Mouse (Mus musculus): Measurements from ENCODE around the gene Syne4.

Gene Syne4

DNA sequence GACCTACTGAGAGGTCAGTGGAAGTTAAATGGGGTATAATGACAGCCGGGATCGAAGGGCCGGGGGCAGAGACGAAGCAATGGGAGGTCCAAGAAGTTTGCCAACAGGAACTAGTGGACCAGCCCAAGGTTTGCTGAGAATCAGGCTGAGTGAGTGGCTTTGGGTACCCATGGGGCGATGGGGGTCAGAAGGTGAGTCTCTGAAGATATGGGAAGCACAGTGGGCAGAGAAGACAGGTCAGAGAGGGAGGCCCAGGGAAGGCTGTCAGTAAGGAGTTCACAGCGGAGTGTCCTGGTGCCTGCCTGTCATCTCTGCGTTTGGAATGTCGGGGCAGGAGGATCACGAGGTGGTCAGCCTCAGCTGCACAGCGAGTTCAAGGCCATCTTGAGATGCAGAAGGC, 13.8 kb downstream of the Syne4 start:
- no peak for DNase-seq (ENCODE audit: low read depth, low spot score)

DNA sequence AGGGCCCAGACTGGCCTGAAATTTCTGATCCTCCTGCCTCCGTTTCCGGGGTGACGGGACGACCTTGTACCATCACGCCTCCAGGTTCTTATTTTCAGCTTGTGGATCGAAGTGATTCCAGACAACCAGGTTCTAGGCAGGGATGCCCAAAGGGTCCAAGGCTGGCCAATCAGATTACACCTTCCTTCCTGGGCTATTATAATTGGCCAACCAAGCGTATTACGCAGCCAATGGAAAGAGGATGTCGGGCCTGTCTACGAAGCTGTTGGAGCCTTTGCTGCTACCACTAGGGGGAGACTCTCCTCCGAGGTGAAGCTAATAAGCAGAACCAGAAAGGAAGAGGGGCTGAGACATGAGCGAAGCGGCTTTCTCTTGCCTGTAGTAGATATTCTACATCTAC, 17.3 kb downstream of the Syne4 start:
- peak; percentile 98 for DNase-seq (ENCODE audit: low read depth, low spot score)

DNA sequence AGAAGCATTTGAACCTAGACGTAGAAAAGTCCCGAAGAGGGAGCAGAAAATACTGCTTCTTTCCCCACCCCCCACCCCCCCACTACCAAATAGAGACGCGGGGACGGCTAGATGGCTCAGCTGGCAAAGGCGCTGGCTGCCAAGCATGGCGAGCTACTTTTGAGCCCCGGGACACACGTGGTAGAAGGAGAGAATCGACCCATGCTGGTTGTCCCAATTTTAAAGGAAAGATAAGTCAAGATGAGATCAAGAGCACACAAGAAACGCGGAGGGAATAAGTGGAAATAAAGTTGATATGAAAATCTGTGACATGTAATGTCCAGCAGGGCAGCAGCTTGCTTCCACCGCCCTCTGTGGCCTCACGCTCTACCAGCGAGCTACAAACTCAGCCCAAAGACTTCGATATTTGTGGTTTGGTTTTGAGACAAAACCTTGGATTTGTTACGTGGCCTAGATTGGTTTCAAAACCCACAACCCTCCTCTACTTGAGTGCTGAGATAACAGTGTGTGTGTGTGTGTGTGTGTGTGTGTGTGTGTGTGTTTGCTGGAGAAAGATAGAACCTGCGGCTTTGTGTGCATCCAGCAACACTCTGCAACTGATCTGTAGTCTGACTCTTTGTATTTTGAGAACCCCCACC, 18.1 kb downstream of the Syne4 start:
- DNase-seq (ENCODE audit: low read depth, low spot score) = no peak

DNA sequence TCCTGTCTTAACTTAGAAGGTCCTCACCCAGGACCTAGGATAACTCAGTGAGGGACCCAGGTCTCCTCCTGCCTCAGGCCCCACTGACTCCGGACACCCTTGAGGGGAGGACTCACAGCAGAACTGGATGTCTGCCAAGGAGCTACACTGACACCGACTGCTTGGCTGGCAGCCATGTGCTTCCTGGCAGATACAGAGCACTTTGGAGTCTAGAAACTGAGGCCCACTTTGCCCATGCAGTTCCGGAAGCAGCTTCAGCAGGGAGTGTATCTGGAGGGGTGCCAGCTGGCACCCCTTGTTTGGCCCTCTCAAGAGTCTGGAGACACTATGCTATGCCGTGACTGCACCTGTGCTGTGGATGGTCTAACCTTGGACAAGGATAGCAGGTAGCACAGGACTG, 18.8 kb downstream of the Syne4 start:
- no peak for DNase-seq (ENCODE audit: low read depth, low spot score)

DNA sequence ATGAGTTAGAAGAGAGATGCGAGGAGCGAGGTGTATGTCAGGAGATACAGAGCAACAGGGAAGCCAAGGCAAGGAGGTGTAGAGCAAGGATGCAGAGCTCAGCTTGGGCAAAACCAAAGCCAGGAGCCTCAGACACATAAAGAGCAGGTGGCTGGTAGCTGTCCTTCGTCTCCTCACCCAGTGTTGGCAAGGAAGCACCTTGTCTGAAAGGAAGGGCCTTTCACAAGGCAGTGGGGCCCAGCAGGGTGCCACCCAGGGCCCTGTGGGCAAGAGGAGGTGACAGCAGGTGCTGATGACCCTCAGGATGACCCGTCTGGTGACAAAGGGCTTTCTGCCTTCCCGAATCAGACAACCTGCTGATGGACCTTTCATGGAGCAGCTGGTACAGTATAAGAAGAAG, 20.0 kb downstream of the Syne4 start:
- no peak for DNase-seq (ENCODE audit: low read depth, low spot score)

DNA sequence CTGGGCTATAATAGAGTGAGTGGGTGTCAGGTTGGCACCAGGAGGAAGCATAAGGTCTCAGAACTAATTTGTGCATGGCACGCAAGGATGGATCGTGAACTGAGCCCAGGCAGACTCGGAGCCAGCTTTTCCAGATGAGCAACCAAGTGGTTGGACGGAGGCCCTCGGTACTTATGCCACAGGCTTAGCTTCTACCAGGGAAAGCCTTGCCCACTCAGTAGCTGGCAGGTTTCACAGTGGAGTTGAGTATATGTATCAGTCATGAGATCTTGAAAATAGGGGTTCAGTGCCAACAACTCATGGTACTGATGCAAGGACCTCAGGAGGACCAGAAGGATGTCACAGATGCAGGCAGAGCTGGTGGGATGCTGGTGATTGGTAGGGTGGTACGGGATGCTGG, 21.1 kb downstream of the Syne4 start:
- no peak for DNase-seq (ENCODE audit: low read depth, low spot score)

DNA sequence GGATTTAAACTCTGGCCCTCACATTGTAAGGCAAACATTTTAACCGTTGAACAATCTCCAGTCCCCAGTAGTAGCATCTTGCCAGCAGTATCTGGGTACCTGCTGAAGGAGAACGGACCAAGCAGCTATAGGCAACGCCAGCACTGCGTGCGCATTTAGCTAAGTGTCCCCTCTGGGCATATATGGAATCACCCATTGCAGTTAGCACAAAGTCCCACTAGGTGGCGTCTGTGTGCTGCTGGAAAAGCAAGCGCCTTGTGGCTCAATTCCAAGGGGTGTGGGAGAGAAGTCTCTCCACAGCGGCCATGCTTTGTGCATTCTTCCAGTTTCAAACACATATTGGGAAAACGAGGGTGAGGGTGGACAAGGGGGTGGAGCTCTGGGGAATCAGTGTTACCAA, 21.8 kb downstream of the Syne4 start:
- DNase-seq (ENCODE audit: low read depth, low spot score) = peak; percentile 93

DNA sequence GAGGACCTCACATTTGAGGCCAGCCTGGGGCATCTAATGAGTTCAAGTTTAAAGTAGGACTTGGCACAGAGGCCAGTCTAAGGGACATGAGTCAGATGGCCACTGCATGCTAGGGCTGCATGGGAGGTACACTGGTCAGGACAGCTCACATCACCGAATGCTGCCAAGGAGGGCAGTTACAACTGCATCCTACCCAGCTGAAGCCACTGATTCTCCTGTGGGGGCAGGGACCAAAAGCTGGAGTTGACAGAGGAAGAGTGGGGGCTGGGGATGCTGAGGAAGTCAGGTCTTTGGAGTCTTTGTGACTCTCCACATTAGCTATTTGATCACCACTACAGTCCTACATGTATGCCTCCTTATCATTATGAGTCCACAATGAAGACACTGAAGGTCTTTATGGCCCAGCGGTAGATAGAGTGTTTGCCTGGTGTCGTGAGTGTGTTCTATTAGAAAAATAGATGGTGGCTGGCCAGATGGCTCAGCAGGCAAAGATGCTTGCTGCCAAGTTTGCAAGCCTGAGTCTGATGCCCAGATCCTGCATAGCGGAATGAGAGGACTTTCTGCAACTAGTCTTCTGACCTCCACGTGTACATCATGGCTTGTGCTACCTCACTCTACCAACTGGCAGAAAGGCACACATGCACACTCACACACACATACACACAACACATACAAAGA, 25.0 kb downstream of the Syne4 start:
- no peak for DNase-seq (ENCODE audit: low read depth, low spot score)

DNA sequence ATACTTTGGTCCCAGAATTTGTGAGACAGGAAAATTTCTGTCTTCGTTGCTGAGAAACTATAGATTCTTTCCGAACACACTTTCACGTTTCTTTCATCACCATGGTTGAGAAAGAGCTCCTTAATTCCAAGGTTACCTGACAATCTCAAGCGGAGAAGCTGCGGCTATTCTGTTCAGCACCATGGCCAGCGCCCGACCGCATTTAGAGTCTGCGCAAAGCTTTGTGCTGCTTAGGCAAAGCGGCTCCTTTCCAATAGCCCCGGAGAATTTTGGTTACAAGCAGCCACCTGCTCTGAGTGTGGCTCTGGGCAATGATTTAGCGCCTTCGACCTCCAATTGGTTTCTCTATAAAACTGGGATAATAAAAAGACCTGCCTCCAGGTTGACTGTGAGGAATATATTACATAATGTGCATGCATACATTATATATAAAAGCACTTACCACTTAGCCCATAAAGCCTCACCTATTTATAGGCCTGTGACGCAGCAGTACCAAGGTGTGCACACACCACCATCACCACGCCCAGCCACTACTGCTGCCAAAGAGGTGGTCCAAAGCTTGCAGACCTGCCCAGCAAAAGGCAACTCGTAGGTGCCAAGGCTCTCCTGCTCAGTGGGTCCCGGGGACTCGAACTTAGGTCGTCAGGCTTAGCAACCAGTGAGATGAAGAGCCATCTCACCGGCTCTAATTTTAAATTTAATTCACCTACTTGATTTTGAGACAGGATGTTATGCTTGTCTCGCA, 32.2 kb downstream of the Syne4 start:
- DNase-seq (ENCODE audit: low read depth, low spot score) = peak; percentile 75

DNA sequence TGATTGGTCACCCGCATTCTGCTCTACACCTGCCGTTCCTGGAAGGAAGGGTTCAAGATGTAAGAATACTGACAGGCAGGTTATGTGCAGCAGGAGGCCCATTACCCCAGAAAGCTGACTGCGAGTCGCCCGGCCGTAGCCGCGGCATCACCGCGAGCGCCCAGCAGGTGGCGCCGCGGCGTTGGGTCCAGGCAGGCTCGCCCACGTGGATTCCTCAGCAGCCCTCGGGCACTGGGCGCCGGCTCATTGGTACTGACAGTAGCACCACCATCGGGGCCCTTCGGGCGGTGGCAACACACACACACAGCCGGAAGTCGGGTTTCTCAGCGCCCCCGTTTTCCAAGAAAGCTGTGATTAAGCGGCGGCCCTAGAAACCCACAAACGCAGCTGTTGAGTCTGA, 33.2 kb downstream of the Syne4 start:
- DNase-seq (ENCODE audit: low read depth, low spot score) = peak; percentile 80

DNA sequence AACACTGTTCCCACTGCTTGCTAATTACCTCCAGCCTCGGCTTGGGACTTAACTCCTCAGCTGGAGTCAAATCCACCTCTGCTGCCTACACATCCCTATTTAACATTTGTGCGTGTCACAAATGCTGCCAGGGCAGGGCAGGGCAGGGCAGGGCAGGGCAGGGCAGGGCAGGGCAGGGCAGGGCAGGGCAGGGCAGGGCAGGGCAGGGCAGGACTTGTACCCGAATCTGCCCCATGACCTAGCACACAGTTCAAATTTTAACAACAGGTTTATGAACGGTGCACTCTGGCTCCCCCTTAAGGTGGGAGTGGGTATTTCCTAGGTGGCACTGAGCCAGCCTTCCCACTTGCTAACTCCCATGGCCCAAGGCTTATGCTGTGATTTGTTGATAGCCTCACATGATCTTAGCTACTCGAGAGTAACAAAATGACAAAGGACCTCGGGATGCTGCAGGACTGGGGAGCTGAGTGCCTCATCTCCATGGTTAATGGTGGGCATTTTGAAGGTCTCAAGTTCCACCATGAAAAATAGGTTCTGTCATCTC, 38.7 kb downstream of the Syne4 start:
- peak; percentile 86 for DNase-seq (ENCODE audit: low read depth, low spot score)

DNA sequence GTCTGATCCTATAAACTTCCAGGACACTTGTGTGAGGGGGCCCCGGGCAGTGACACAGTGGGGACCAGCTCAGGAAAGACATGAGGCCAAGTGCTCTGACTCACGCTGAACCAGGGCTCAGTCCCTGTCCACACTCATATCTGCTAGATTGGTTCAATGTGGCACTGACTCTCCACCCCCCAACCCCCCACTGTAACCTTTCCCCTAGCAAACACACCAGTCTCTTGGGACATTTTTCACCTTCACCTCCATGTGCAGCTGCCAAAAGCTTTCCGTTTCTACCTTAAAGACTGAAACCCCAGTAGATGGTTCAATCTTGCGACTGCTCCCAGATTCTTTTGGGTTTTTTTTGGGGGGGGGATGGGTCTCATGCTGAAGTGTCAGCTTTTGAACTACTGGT, 39.5 kb downstream of the Syne4 start:
- DNase-seq (ENCODE audit: low read depth, low spot score) = no peak

DNA sequence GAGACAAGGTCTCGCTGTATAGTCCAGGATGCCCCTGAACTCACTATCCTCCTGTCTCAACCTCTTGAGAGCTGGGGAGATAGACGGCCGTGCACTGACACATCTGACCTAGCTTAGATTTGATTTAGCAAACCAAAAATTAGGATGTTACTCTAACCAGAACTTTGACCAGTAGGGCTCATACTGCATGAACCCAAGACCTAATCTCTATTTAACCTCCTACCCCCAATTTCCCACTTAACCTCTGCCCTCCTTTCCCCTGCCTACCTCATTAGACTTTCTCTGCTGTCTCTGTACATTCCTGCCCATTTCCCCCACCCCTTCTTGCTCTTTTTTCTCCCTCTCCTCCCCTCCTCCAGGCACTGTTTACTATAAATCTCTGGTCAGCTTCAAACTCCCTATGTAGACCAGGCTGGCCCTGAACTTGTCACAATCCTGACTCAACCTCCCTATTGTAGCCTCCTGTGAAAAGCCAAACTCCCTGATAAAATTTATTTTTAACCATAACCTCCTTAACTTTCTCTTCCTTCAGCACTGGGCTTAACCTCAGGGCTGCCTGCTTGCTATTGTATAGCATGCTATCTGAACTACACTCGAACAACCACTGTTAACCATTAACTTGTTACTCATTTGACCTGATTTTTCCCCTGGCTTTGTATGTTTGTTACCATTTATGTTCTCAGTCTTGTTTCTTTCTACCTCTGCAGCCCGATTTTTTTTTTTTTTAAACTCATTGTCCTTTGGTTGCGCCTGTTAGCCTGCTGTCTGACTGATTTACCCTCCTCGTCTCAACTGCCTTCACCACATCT, 44.0 kb downstream of the Syne4 start:
- DNase-seq (ENCODE audit: low read depth, low spot score) = no peak

DNA sequence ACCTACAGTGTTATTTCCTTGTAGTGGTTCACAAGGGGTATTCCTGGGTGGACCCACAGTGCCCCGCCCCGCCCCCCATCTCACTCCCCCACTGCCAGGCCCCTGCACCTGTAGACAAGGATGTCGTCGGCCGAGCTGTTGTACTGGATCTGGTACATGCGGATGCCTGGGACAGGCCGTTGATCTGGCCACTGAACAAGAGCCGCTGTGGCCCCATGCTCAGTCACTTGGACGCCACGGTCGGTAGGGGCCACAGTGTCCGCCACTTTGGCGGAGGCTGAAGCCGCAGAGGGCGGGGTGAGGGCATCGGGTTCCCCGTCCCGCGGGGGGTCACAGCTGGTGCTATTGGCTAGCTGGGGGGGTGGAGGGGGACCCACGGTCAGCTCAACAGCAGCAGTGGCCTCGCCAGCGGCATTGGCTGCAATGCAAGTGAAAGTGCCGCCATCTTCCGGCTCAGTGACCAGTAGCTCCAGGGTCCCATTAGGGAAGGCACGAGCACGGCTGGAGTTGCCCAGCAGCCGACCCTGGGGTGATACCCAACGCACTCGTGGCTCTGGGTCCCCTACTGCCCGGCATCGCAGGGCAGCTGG, 44.8 kb downstream of the Syne4 start:
- no peak for DNase-seq (ENCODE audit: low read depth, low spot score)

DNA sequence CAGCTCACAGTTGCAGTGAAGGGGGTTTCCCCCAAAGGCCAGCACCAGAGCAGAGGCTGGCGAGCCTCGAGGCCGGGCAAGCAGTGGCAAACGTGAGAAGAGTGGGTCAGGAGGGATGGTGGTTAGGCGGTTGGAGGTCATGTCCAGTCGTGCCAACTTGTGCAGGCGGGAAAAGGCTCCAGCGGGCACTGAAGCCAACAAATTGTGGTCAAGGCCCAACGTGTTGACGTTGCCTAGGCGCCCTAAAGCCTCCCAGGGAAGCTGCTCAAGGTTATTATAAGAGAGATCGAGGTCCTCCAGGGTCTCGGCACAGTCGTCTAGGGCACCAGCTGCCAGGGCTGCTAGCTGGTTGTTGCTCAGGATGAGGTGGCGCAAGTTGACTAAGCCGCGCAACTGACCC, 45.4 kb downstream of the Syne4 start:
- DNase-seq (ENCODE audit: low read depth, low spot score) = no peak

DNA sequence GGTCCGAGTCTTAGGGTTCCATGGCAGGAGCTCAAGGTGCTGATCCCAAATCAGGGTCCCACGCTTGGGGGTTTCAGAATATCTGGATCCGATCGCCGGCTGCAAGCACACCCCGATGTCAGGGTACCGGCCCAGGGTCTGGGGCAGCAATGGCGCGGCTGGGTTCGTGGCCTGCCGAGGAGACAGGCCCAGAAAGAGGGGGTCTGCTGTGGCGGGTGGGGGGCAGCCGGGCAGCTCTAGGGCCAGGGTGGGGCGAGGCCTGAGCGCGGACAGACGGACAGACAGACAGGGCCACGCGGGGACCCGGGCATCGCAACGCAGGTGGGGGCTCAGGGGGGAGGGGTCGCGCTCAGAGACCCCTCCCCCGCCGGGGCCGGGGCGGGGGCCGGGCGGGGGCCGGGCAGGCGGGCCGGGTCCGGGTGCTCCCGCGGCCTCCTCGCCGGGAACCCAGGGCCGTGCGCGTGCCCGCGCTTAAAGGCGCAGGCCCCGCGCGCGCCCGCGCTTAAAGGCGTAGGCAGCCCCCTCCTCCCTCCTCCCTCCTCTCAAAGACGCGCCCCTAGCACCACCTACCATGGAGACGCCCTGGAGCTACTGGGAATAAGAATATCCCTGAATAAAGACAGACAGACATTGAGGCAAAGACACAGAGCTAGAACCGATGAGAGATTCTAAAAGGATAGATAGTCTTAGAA, 48.2 kb downstream of the Syne4 start, which contains the start of gene Lrfn3:
Gene Lrfn3, minus strand, starts transcription at position 121 of the 692 bp plus-strand sequence.
- DNase-seq (ENCODE audit: low read depth, low spot score) = peak; percentile 81

DNA sequence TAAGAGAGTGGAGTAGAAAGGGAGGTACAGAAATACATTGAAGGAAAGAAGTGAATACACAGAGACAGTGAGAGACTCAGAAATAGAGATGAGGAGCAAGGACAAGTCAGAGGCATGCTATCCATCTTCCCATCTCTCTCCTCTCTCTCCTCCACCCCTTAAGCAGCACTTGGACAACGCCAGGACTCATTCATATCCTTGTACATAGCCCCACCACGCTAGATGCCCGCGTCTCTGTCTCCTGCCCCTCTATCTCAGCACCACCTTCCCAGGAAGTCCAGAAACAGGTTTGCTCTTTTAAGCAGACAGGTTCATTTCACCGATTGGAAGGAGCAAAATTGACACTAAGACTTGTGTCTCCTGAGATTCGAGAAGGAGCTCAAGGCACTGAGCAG, 48.7 kb downstream of the Syne4 start:
- no peak for DNase-seq (ENCODE audit: low read depth, low spot score)

DNA sequence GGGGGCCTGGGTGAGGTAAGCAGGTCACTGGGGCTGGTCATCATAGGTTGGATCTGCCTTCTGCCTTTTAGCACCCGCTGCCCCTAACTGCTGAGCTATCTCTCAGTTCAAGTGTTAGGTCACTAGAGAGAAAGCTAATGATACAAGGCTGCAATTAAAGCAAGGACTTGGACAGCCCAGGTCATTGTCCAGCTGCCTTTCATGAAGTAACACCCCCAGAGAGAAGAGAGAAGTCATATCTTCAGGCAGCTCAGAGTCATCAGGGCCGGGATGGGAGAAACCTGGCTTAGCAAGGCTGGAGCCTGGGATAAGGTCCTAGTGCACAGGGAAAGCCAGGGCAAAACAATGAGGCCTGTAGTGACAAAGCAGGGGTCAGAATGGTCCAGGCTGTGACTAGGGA, 52.9 kb downstream of the Syne4 start:
- DNase-seq (ENCODE audit: low read depth, low spot score) = no peak

Data from ES-CJ7 (cell line).